Mouse (Mus musculus): ENCODE data around the gene Rpgrip1l. TPM values are rescaled to one million over a fixed set of nuclear protein-coding genes. Genes with fewer than 3 reads are reported as not detected.

Gene Rpgrip1l
- total RNA-seq, 2 experiments from 2014 or later, result 2.7 to 5.8 TPM

Other genes with a start within 250 kb of the Rpgrip1l start
- gene Rbl2, start 243.2 kb downstream of the Rpgrip1l start, total RNA-seq (2021), result 10 to 100 TPM; 20.0 to 20.7 TPM
- gene Aktip, start 113.3 kb downstream of the Rpgrip1l start, total RNA-seq (2021), result 10 to 100 TPM; 36.1 to 40.3 TPM
- gene Fto, start 263 bp upstream of the Rpgrip1l start, total RNA-seq (2021), result 10 to 100 TPM; 79.7 to 83.3 TPM